Mouse (Mus musculus) forelimb bud, embryonic 11.5 days (tissue): Measurements from ENCODE around the gene Sema6c.
A peak's percentile ranks its signal among the peaks of the same experiment; 100 is the strongest.

Experiments
- DNase-seq: peaks from one replicate; pipeline ENCODE4 v3.0.0-alpha.2; 2012; ENCODE audit warnings: low read depth, low spot score

The Sema6c gene

DNA sequence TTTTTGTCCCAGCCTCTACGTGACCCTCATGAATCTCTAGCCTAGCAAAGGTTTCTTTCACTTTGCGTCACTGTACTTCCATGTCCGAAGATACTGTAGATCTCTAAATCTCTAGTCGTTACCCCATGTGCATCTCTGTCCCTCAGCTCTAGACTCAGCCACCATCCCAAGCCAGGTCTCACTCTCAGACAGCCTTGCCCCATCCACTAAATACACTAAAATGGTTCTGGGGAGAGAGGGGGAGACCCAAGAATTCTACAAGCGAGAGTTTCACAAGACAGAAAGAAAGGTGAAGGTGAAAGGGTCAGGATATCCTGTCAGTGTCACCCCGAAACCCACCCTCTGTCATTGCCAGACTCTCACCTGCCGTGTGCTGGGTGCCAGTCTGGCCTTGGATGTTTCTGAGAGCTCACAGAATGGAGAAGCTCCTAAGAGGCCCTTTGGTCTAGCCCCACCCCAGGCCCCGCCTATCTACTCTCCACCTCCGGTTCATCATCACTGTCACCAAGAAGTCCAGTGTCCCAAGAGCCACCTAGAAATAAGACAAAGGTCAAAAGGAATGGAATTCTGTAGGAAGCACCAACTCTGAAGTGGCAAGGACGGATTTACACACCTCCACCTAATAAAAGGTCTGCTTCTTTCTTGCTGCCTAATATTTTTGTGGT lies 18.2 kb upstream of the Sema6c start, which contains the start of gene Tnfaip8l2:
Gene Tnfaip8l2, minus strand, starts transcription at position 409 of the 665 bp plus-strand sequence.
- DNase-seq: no peak

DNA sequence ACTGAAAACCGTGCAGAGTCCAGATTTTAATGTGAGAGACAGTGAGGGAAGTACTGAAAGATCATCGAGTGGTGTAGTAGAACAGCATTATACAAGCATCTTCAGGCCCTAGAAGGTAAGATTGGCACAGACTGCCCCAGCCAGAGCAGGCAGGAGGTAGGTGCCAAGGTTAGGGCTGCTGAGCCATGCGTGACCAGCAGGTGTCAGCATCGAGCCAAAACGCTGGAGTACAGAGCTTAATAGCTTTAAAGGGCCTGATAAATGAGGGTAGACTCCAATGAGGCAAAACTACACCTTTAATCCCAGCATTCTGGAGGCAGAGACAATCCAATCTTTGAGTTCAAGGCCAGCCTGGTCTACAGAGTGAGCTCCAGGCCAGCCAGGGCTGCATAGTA lies 17.6 kb upstream of the Sema6c start:
- DNase-seq: peak; percentile 77

DNA sequence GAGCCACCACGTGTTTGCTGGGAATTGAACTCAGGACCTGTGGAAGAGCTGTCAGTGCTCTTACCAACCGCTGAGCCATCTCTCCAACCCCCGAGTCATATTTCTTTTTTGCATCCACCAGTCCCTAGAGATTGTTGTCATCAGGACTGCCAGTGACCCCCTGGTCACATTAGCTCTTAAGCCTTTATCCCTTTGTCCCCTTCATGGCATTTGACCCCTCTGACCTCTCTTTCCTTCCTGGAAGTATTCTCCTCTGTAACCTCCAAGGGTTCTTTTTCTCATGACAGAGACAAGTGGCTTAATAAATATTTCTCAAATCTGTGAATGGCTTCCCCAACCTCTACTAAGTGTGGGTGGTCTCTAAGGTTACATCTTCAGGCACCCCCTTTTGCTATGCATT lies 12.3 kb upstream of the Sema6c start:
- no peak for DNase-seq

DNA sequence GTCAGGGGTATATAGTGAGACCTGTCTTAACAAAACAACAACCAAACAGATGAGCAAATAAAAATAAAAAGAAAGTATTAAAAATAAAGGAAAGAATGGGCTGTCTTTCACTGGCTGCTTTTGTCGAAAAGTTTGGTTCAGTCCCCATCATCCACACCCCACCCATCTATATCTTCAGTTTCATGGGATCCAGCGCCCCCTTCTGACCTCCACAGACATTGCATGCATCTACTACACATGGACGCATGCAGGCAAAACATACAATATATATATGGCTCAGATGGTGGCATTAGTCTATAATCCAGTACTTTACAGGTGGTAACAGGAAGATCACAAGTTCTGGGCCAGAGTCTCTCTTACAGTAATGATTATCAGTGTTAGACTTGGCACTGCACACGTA lies 6.4 kb upstream of the Sema6c start:
- DNase-seq: no peak

GRCm38 (mm10) chr3:95159511-95159986 lies 708 bp upstream of the Sema6c start:
- DNase-seq: no peak

- peak; percentile 14 for DNase-seq
Observed at GRCm38 (mm10) chr3:95161041-95161551, 839 bp downstream of the Sema6c start.

GRCm38 (mm10) chr3:95161618-95162344 lies 1.5 kb downstream of the Sema6c start:
- no peak for DNase-seq

DNA sequence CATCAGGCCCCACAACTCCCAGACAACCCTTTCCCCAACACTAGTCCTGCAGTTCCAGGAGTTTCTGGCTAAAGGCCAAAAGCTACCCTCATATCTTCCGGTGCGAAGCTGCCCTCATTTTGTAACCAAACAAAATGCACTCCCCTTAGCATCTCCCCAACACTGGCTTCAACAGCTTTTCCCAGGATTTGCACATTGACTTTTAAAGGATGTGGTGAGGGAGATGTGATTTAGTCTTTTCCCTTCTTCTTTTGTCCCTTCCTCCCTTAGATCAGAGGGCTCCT lies 2.0 kb downstream of the Sema6c start:
- DNase-seq: no peak

- DNase-seq: no peak
Observed at GRCm38 (mm10) chr3:95163419-95164255, 3.4 kb downstream of the Sema6c start.

- no peak for DNase-seq
Observed at GRCm38 (mm10) chr3:95164256-95164550, 3.9 kb downstream of the Sema6c start.

- DNase-seq: no peak
Observed at GRCm38 (mm10) chr3:95164840-95165239, 4.6 kb downstream of the Sema6c start.

- no peak for DNase-seq
Observed at GRCm38 (mm10) chr3:95169996-95170395, 9.7 kb downstream of the Sema6c start.

- DNase-seq: no peak
Observed at GRCm38 (mm10) chr3:95171105-95171504, 10.8 kb downstream of the Sema6c start.

DNA sequence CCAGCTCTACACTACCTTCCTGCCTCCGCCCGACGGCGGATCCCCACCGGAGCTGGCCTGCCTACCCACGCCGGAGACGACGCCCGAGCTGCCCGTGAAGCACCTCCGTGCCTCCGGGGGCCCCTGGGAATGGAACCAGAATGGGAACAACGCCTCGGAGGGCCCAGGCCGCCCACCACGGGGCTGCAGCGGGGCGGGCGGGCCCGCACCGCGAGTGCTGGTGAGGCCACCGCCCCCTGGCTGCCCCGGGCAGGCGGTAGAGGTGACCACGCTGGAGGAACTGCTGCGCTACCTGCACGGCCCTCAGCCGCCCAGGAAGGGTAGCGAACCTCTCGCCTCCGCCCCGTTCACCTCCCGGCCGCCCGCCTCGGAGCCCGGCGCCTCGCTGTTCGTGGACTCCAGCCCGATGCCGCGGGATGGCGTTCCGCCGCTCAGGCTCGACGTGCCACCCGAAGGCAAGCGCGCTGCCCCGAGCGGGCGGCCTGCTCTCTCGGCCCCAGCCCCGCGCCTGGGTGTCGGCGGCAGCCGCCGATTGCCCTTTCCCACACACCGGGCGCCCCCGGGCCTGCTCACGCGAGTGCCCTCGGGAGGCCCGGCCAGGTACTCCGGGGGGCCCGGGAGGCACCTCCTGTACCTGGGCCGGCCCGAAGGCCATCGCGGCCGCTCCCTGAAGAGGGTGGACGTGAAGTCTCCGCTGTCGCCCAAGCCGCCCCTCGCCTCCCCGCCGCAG lies 12.4 kb downstream of the Sema6c start:
- no peak for DNase-seq

DNA sequence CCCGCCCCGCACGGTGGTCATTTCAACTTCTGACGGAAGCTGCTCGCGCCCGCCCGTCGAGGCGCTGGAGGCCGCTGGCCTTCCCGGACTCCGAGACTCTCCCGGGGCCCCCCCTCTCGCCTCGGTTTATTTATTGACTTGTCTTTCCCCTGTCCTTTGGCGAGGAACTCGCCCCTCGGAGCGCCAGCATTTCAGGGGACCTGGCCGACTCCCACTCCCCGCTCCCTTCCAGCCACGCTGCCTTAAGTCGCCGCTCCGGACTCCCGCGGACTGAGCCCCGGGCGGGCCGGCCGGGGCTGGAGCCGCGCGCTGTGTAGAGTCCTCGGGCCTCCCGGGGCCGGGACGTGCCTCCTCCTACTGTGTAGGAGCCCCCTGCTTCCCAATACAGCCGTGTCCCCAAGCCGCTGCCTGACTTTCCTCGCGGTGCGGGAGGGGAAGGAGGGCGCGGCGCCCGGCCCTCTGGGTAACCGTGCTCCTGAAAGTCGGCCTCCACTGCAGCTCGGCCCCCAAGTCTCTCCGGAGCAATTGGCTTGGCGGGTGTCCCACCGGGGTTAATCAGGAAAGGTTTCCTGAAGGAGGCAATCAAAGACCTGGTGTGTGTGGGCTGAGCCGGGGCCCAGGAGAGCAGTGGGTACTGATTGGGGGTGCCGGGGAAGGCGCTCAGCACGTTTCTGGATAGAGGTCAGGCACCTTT lies 13.1 kb downstream of the Sema6c start:
- no peak for DNase-seq

GRCm38 (mm10) chr3:95174011-95174592 lies 13.8 kb downstream of the Sema6c start:
- peak; percentile 78 for DNase-seq

- no peak for DNase-seq
Observed at GRCm38 (mm10) chr3:95176500-95176899, 16.2 kb downstream of the Sema6c start.

DNA sequence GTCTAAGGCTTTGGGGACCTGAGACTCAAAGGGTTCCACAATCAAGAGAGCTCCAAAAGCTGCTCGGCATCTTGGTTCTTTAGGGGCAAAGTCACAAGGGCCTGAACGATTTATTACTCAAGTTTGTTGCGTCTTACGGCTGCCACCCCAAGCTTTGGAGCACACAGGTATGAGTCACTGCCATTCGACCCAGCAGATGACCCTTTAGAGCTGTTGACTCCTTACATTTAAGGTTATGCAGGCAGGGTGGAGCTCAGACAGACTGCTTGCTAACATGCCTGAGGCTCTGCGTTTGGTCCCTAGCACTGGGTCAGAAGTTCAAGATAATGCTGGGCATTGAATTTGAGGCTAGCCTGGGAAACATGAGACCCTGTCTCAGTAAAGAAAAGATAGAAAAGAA lies 17.3 kb downstream of the Sema6c start:
- DNase-seq: no peak

DNA sequence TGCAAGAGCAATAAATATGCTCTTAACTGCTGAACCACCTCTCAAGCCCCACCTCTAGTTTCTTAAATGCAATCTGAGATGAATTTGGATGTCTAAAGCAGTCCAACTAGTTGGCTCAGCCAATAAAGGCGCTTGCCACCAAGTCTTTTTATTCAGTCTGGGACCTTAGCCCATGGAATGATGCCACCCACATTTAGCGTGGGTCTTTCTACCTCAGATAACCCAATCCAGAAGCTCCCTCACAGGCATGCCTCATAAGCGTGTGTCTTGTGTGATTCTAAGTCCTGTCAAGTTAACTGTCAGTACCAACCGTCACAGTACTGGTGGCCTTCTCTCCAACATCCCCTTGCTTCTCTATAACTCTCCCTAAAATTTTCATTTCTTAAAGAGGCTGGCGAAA lies 18.7 kb downstream of the Sema6c start:
- DNase-seq: no peak

DNA sequence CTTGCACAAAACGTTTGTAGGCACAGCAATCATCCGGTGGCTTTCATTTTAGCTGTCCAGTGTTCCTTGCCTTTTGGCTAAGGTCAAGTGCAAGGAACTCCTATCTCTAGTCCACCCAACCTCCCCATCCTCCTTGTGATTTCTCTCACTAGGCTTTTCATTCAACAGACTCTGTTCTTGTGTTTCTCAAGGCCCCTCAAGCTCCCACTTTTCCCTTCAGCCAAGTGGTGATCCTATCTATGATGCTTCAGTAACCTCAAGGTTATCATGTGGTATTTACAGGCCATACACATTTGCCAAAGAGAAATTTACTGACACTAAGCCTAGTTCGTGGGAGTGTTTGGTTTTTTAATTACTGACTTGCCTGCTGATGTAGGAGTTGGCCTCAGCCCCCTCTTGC lies 19.6 kb downstream of the Sema6c start:
- DNase-seq: no peak

DNA sequence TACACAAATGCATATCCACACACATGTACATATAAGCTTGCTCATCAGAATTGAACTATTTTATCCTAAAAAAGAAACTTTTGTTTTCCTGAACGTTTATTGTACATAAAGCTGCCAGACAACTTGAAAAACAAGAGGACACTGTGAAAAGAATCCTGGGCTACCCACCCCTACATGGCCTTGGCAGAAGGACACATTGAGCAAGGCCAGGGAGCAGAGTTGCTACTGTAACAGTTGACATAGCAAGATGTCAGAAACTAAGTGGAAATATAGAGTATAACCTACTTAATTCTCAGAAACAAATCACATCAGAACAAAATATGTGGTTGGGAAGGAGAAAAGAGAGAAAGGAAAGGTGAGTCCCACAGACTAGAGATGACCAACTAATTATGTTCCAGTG lies 21.6 kb downstream of the Sema6c start:
- no peak for DNase-seq
